Mouse (Mus musculus) forebrain, embryonic 14.5 days (tissue): ENCODE results near the gene Top2a. TPM values are rescaled to one million over a fixed set of nuclear protein-coding genes. Genes with fewer than 3 reads are reported as not detected.
"Not testable (repeated sequence)": the region's sequence is repeated elsewhere in the genome, so short reads cannot be mapped to it uniquely, and the experiment has no call there.

ENCODE experiments used
- ATAC-seq: fragments of 200-750 bp; cut with Nextera tagmentation; 2 replicates; pipeline ENCODE4 v1.8.0; 2017; ENCODE audit warnings: mild to moderate bottlenecking, moderate library complexity
- DNase-seq: peaks from one replicate; pipeline ENCODE4 v3.0.0-alpha.2; 2015; ENCODE audit warnings: low spot score
- H3K27ac ChIP-seq: fragments of 300-500 bp; sonication (generic); 2 replicates; pipeline ENCODE4 v1.5.1; 2014; ENCODE audit warnings: low read depth, mild to moderate bottlenecking, control low read depth, low read length, moderate library complexity
- H3K27me3 ChIP-seq: fragments of 300-500 bp; sonication (generic); replicated peaks from 2 replicates; pipeline ENCODE4 v1.6.1; 2014; ENCODE audit warnings: low read length, control low read depth, mixed read lengths; ENCODE audit not compliant: control insufficient read depth, insufficient read depth
- H3K36me3 ChIP-seq: fragments of 300-500 bp; sonication (generic); 2 replicates; pipeline ENCODE4 v1.6.1; 2014; ENCODE audit warnings: low read length, control low read depth; ENCODE audit not compliant: control insufficient read depth, insufficient read depth
- H3K4me1 ChIP-seq: fragments of 300-500 bp; sonication (generic); 2 replicates; pipeline ENCODE4 v1.6.1; 2014; ENCODE audit warnings: antibody characterized with exemption, low read length, control low read depth; ENCODE audit not compliant: control insufficient read depth, insufficient read depth
- H3K4me2 ChIP-seq: fragments of 300-500 bp; sonication (generic); 2 replicates; pipeline ENCODE4 v1.6.1; 2014; ENCODE audit warnings: mild to moderate bottlenecking, control low read depth, low read length
- H3K4me3 ChIP-seq: fragments of 300-500 bp; sonication (generic); 2 replicates; pipeline ENCODE4 v1.5.1; 2014; ENCODE audit warnings: low read depth, low read length, control low read depth
- H3K9ac ChIP-seq: fragments of 300-500 bp; sonication (generic); 2 replicates; pipeline ENCODE4 v1.6.1; 2014; ENCODE audit warnings: mild to moderate bottlenecking, low read length, control low read depth, moderate library complexity
- H3K9me3 ChIP-seq: fragments of 300-500 bp; sonication (generic); replicated peaks from 2 replicates; pipeline ENCODE4 v1.6.1; 2016; ENCODE audit warnings: low read length, control low read depth, mixed read lengths; ENCODE audit not compliant: control insufficient read depth
- WGBS: fragments of 180-500 bp; shearing (Covaris S2); extraction: QIAGEN DNeasy Blood & Tissue Kit; methylation state at CpG from one replicate; pipeline ENCODE4 v1.1.7; 2014; 5-methylcytosine and 5-hydroxymethylcytosine counted together
- polyA plus RNA-seq: library from polyadenylated mRNA; unstranded; fragments of >200 nt; fragmentation: Nextera tagmentation; extraction: Ambion mirVana; gene quantifications from 2 replicates; pipeline ENCODE4 v1.2.1, GENCODE M21; 2014

Top2a gene
- polyA plus RNA-seq, 1 experiment from 2014 or later: 150 TPM

DNA sequence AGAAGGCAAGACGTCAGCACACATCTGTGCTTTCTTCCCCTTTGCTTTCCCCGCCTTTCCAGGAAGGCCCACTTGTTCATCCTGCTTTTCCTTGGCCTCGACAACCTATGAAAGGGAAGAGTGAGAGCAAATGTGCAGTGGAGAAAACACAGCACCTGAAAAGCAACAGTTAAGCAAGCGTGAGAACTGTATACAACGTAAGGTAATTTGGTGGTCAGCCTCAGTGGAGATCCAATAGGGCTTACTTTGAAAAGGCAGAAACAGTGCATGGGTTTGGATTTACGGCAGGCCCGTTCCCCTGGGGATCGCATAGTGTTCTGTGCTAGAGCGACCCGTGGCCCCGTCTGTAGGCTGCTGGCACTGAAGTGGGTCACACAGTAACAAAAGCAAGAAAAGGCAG is 24.7 kb downstream of the Top2a start:
- no peak for ATAC-seq

DNA sequence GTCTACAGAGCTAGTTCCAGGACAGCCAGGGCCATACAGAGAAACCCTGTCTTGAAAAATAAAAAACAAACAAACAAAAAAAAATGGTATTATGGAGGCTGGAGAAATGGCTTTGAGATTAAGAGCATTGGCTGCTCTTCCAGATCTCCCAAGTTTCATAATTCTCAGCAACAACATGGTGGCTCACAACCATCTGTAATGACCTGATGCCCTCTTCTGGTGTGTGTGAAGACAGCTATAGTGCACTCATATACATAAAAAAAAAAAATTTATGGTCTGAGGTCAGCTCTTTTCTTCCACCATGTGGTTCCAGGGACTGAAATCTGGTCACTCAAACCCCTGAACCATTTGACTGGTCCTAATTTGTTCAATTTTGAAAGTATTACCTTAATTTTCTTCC is 25.2 kb downstream of the Top2a start:
- Histone ChIP-seq H3K36me3 (peaks cover 96% of the 10 kb centered on the region), H3K4me2 (no peak overlapping the region), H3K27me3 (no peaks in the 10 kb centered on the region), H3K9me3 (no peaks in the 10 kb centered on the region), H3K9ac (no peak overlapping the region), H3K4me1 (no peaks in the 10 kb centered on the region), H3K27ac (no peak overlapping the region), H3K4me3 (no peak overlapping the region)
- ATAC-seq: no peak
- DNase-seq: no peak

More for the DNA sequence above, 24.7 kb downstream of the Top2a start:
- H3K4me2 ChIP-seq: no peak overlapping the region
- no peak overlapping the region for H3K9ac ChIP-seq
- H3K27me3 ChIP-seq: no peaks in the 10 kb centered on the region
- no peak for DNase-seq
- peaks cover 96% of the 10 kb centered on the region for H3K36me3 ChIP-seq
- no peak overlapping the region for H3K27ac ChIP-seq
- H3K4me3 ChIP-seq: no peak overlapping the region
- no peaks in the 10 kb centered on the region for H3K4me1 ChIP-seq
- no peaks in the 10 kb centered on the region for H3K9me3 ChIP-seq
- WGBS: 95% methylated on average over 11 of the region's 11 CpGs

DNA sequence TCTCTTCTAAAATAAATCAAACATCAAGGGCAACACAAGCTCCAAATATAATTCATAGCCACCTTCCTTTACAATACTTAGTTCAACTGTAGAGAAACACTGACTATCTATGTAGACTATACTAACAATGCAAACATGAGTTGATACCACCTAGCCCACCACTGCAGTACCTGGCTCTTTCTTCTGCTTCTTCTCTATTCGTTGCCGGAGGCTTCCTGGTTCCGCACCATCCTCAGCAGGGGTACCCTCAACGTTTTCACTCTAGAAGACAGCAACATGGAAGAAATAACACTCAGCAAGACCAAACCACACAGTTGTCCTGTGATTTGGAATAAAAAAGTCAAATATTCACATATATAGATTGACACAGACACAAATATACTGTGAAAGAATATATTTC is 26.3 kb downstream of the Top2a start:
- H3K27me3 ChIP-seq: no peaks in the 10 kb centered on the region
- no peaks in the 10 kb centered on the region for H3K4me1 ChIP-seq
- H3K4me2 ChIP-seq: no peak overlapping the region
- H3K9me3 ChIP-seq: no peaks in the 10 kb centered on the region
- no peak overlapping the region for H3K9ac ChIP-seq
- no peak overlapping the region for H3K4me3 ChIP-seq
- peaks cover 96% of the 10 kb centered on the region for H3K36me3 ChIP-seq
- 91% methylated on average over 4 of the region's 4 CpGs for WGBS
- no peak overlapping the region for H3K27ac ChIP-seq
- ATAC-seq (no peak), DNase-seq (no peak)

DNA sequence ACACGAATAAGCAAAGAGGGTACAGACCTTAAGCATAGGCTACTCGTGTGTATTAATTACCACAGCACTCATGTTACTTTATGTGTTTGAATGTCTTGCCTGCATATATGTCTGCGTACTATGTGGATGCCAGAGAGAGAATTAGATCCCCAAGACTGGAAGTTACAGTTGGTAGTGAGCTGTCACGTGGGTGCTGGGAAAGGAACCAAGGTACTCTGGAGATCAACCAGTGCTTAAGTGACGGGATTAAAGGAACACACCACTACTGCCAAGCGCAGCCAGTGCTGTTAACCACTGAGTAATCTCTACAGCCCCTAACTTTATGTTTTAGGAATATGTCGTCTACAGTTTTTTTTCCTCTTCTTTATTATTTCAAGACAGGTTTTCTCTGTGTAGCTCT is 28.0 kb downstream of the Top2a start:
- 90% methylated on average over 7 of the region's 7 CpGs for whole genome bisulfite sequencing
- H3K36me3 ChIP-seq: peaks cover 90% of the 10 kb centered on the region
- ATAC-seq: no peak

DNA sequence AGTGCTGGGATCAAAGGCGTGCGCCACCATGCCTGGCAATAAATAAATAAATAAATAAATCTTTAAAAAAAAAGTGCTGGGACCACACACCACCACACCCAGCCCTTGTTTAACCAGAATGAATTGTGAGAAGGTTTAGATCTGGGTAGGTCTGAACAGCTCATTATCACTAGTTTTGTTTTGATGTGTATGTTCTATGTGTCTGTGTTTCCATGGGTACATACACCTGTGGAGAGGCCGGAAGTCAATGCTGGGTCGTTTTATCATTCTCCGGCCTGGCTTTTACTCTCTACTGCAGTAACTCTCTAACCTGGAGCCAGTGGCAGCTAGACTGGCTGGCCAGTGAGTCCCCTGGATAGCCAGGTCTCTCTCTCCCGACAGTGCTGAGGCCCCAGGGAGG is 33.1 kb downstream of the Top2a start:
- Histone ChIP-seq H3K9ac (no peak overlapping the region), H3K27me3 (no peaks in the 10 kb centered on the region), H3K27ac (no peak overlapping the region), H3K36me3 (peaks cover 44% of the 10 kb centered on the region), H3K9me3 (no peaks in the 10 kb centered on the region), H3K4me2 (no peak overlapping the region), H3K4me1 (no peaks in the 10 kb centered on the region), H3K4me3 (no peak overlapping the region)
- DNase-seq (no peak), ATAC-seq (no peak)
- WGBS: 80% methylated on average over 6 of the region's 6 CpGs

More for the DNA sequence above, 28.0 kb downstream of the Top2a start:
- H3K27ac ChIP-seq: no peak overlapping the region
- H3K4me3 ChIP-seq: no peak overlapping the region
- no peaks in the 10 kb centered on the region for H3K27me3 ChIP-seq
- no peaks in the 10 kb centered on the region for H3K9me3 ChIP-seq
- H3K4me1 ChIP-seq: no peaks in the 10 kb centered on the region
- no peak overlapping the region for H3K9ac ChIP-seq
- no peak for DNase-seq
- H3K4me2 ChIP-seq: no peak overlapping the region

DNA sequence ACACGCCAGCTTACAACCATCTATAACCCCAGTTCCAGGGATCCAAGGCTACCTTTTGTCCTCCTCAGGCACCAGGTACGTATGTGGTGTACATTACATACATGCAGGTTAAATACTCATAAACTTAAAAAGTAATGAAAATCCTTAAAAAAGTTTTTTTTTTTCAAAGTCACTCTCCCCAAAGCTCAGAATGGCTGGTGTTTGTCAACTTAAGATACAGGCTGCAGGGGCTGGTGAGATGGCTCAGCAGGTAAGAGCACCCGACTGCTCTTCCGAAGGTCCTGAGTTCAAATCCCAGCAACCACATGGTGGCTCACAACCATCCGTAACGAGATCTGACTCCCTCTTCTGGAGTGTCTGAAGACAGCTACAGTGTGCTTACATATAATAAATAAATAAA is 35.7 kb downstream of the Top2a start:
- peaks cover 18% of the 10 kb centered on the region for H3K36me3 ChIP-seq
- H3K4me2 ChIP-seq, ATAC-seq, H3K4me1 ChIP-seq, H3K9ac ChIP-seq, H3K27ac ChIP-seq, DNase-seq, H3K9me3 ChIP-seq, H3K27me3 ChIP-seq, H3K4me3 ChIP-seq: not testable (repeated sequence)
- 93% methylated on average over 5 of the region's 6 CpGs for WGBS

DNA sequence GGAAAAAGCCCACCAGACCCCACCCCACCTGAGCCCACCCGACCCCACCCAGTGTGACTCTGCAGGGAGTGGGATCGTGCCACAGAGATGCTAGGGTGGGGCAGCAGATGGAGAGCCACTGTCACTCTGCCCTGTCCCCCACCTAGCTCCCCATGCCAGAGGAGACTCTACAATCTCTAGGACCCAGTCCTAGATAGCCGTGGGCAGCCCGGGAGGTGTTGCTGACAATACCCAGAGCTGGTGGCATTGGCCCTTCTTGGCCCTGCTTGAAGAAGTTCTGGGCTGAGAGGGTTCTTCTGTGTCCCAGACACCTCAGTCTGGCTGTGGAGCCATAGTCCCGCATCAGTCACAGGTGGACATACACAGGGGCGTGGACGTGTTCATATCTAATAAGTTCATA is 38.4 kb downstream of the Top2a start:
- Histone ChIP-seq H3K9me3 (no peaks in the 10 kb centered on the region), H3K9ac (no peak overlapping the region), H3K27me3 (peaks cover 13% of the 10 kb centered on the region; the same call in 1 of the 2 replicates), H3K4me3 (no peak overlapping the region), H3K4me1 (peaks cover 3% of the 10 kb centered on the region), H3K36me3 (no peaks in the 10 kb centered on the region), H3K4me2 (no peak overlapping the region), H3K27ac (no peak overlapping the region)
- DNase-seq (no peak), ATAC-seq (no peak)
- 95% methylated on average over 7 of the region's 7 CpGs for WGBS

DNA sequence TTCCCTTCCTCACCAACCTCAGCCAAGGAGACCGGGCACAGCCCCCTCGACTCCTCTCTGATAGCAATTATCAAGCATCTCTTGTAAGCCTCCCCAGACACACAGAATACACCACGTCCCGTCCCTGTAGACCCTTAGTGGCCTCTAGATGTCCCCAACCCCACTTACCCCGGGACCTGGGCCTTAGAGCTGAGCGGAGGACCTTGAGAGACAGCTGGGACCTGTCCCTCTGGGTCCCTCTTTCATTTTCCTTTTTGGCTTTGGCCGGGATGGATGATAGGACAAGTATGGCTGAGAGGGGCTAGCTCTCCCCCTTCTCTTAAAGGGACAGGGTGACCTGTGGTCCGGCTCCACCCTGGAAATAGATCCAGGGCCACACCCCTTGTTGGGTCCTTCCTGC is 40.4 kb downstream of the Top2a start:
- H3K27ac ChIP-seq: no peak overlapping the region

DNA sequence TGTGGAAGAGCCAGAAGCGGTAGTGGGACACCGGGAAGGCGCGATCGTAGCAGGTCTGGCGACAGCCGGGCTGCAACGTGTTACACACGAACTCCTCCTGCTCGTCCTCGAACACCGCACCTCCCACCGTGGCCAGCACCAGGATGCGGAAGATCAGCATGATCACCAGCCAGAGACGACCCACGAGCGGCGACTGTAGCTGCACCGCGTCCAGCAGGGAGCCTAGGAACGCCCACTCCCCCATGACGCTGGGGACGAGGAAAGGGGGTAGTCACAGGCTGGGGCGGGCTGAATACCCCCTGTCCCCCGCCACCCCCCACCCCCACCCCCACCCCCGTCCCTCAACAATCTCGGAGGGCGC is 41.2 kb downstream of the Top2a start, which contains the start of gene Gjd3:
Gene Gjd3 (minus strand): TSS at position 244 of the 361 bp plus-strand sequence.
- Histone ChIP-seq H3K4me1 (peaks cover 3% of the 10 kb centered on the region), H3K4me2 (peak within 1 kb of the TSS; percentile 88), H3K4me3 (peak within 1 kb of the TSS; percentile 56), H3K36me3 (no peaks in the 10 kb centered on the region), H3K27me3 (peaks cover 13% of the 10 kb centered on the region; the same call in 1 of the 2 replicates), H3K27ac (peak within 1 kb of the TSS; percentile 78), H3K9ac (peak within 1 kb of the TSS; percentile 76), H3K9me3 (no peaks in the 10 kb centered on the region)
- ATAC-seq: no peak; the same call in 1 of the 2 replicates
- no peak for DNase-seq
- WGBS: 4% methylated on average over 23 of the region's 28 CpGs

More for the DNA sequence above, 40.4 kb downstream of the Top2a start:
- DNase-seq: no peak
- Histone ChIP-seq H3K9me3 (no peaks in the 10 kb centered on the region), H3K4me3 (no peak overlapping the region), H3K9ac (no peak overlapping the region), H3K27me3 (peaks cover 13% of the 10 kb centered on the region; the same call in 1 of the 2 replicates), H3K36me3 (no peaks in the 10 kb centered on the region), H3K4me2 (peak overlapping the region; percentile 88; the same call in 1 of the 2 replicates), H3K4me1 (peaks cover 3% of the 10 kb centered on the region)
- WGBS: 45% methylated on average over 8 of the region's 8 CpGs
- no peak for ATAC-seq
